Mouse (Mus musculus) kidney, embryonic 16.5 days (tissue): ENCODE data around the gene Gpr153. TPM values are rescaled to one million over a fixed set of nuclear protein-coding genes. Genes with fewer than 3 reads are reported as not detected.
A peak's percentile ranks its signal among the peaks of the same experiment; 100 is the strongest.

Experiments used
- ATAC-seq: fragments of 200-750 bp; cut with Nextera tagmentation; 2 replicates; pipeline ENCODE4 v1.8.0; 2017; ENCODE audit warnings: moderate TSS enrichment; ENCODE audit not compliant: low FRiP score, low TSS enrichment
- H3K27ac ChIP-seq: fragments of 300-500 bp; sonication (generic); 2 replicates; pipeline ENCODE4 v1.5.1; 2014; ENCODE audit warnings: low read length
- H3K27me3 ChIP-seq: fragments of 300-500 bp; sonication (generic); 2 replicates; pipeline ENCODE4 v1.6.1; 2014; ENCODE audit warnings: low read length, control low read depth, mixed read lengths; ENCODE audit not compliant: insufficient read depth
- H3K36me3 ChIP-seq: fragments of 300-500 bp; sonication (generic); 2 replicates; pipeline ENCODE4 v1.6.1; 2014; ENCODE audit warnings: low read length, control low read depth, mixed read lengths; ENCODE audit not compliant: insufficient read depth
- H3K4me1 ChIP-seq: fragments of 300-500 bp; sonication (generic); 2 replicates; pipeline ENCODE4 v1.6.1; 2014; ENCODE audit warnings: low read length, control low read depth, mixed read lengths; ENCODE audit not compliant: insufficient read depth
- H3K4me2 ChIP-seq: fragments of 300-500 bp; sonication (generic); replicated peaks from 2 replicates; pipeline ENCODE4 v1.6.1; 2014; ENCODE audit warnings: low read depth, low read length
- H3K4me3 ChIP-seq: fragments of 300-500 bp; sonication (generic); 2 replicates; pipeline ENCODE4 v1.5.1; 2014; ENCODE audit warnings: mild to moderate bottlenecking, low read length
- H3K9ac ChIP-seq: fragments of 300-500 bp; sonication (generic); replicated peaks from 2 replicates; pipeline ENCODE4 v1.6.1; 2014; ENCODE audit warnings: low read length
- H3K9me3 ChIP-seq: fragments of 300-500 bp; sonication (generic); 2 replicates; pipeline ENCODE4 v1.6.1; 2016; ENCODE audit warnings: low read length, control low read depth
- WGBS: fragments of 180-500 bp; shearing (Covaris S2); extraction: QIAGEN DNeasy Blood & Tissue Kit; methylation state at CpG from one replicate; pipeline ENCODE4 v1.1.7; 2014; 5-methylcytosine and 5-hydroxymethylcytosine counted together
- polyA plus RNA-seq: library from polyadenylated mRNA; unstranded; fragments of >200 nt; fragmentation: Nextera tagmentation; extraction: Ambion mirVana; gene quantifications from 2 replicates; pipeline ENCODE4 v1.2.1, GENCODE M21; 2015

The Gpr153 gene
- polyA plus RNA-seq, 1 experiment from 2014 or later: 6.2 TPM

GRCm38 (mm10) chr4:152304685-152305084, 30.7 kb downstream of the Gpr153 start:
- H3K27me3 ChIP-seq: no peaks in the 10 kb centered on the region
- WGBS: 92% methylated on average over 6 of the region's 6 CpGs
- ATAC-seq: no peak
- no peak overlapping the region for H3K9ac ChIP-seq
- H3K4me1 ChIP-seq: peaks cover 14% of the 10 kb centered on the region
- H3K4me3 ChIP-seq: no peak overlapping the region
- no peak overlapping the region for H3K4me2 ChIP-seq
- H3K36me3 ChIP-seq: peaks cover 29% of the 10 kb centered on the region
- no peak overlapping the region for H3K27ac ChIP-seq
- no peaks in the 10 kb centered on the region for H3K9me3 ChIP-seq

- ATAC-seq: no peak
- H3K9ac ChIP-seq: no peak overlapping the region
- peaks cover 18% of the 10 kb centered on the region for H3K36me3 ChIP-seq
- no peak overlapping the region for H3K27ac ChIP-seq
- H3K4me1 ChIP-seq: peaks cover 9% of the 10 kb centered on the region; the same call in 1 of the 2 replicates
- WGBS: 66% methylated on average over 6 of the region's 6 CpGs
- H3K4me3 ChIP-seq: no peak overlapping the region
- H3K4me2 ChIP-seq: no peak overlapping the region
- H3K9me3 ChIP-seq: no peaks in the 10 kb centered on the region
- H3K27me3 ChIP-seq: peaks cover 6% of the 10 kb centered on the region; the same call in 1 of the 2 replicates
Measured at GRCm38 (mm10) chr4:152305991-152306390, 32.0 kb downstream of the Gpr153 start.

- Histone ChIP-seq H3K4me2 (no peak overlapping the region), H3K9ac (no peak overlapping the region), H3K27me3 (peaks cover 21% of the 10 kb centered on the region), H3K9me3 (no peaks in the 10 kb centered on the region), H3K4me3 (no peak overlapping the region), H3K4me1 (peaks cover 11% of the 10 kb centered on the region), H3K36me3 (peaks cover 16% of the 10 kb centered on the region), H3K27ac (no peak overlapping the region)
- WGBS: 82% methylated on average over 9 of the region's 9 CpGs
- ATAC-seq: no peak
Measured at GRCm38 (mm10) chr4:152307542-152307941, 33.5 kb downstream of the Gpr153 start.

- peak overlapping the region; percentile 42 for H3K4me3 ChIP-seq
- peaks cover 30% of the 10 kb centered on the region for H3K4me1 ChIP-seq
- no peak overlapping the region for H3K9ac ChIP-seq
- H3K36me3 ChIP-seq: no peaks in the 10 kb centered on the region
- H3K27me3 ChIP-seq: peaks cover 67% of the 10 kb centered on the region
- H3K27ac ChIP-seq: no peak overlapping the region
- no peaks in the 10 kb centered on the region for H3K9me3 ChIP-seq
- no peak for ATAC-seq
- WGBS: 3% methylated on average over 14 of the region's 14 CpGs
- peak overlapping the region; percentile 64 for H3K4me2 ChIP-seq
Measured at GRCm38 (mm10) chr4:152312186-152312585, 38.2 kb downstream of the Gpr153 start.

- H3K4me1 ChIP-seq: peaks cover 32% of the 10 kb centered on the region
- H3K9me3 ChIP-seq: no peaks in the 10 kb centered on the region
- H3K27ac ChIP-seq: no peak overlapping the region
- H3K36me3 ChIP-seq: no peaks in the 10 kb centered on the region
- under 1% methylated on average over 29 of the region's 29 CpGs for WGBS
- peaks cover 75% of the 10 kb centered on the region for H3K27me3 ChIP-seq
- ATAC-seq: peak; percentile 69
- peak overlapping the region; percentile 42 for H3K4me3 ChIP-seq
- peak overlapping the region; percentile 64 for H3K4me2 ChIP-seq
- peak overlapping the region; percentile 48 for H3K9ac ChIP-seq
Measured at GRCm38 (mm10) chr4:152313211-152313632, 39.2 kb downstream of the Gpr153 start.

GRCm38 (mm10) chr4:152313934-152314333, 39.9 kb downstream of the Gpr153 start:
- H3K36me3 ChIP-seq: no peaks in the 10 kb centered on the region
- H3K27me3 ChIP-seq: peaks cover 75% of the 10 kb centered on the region
- H3K4me1 ChIP-seq: peaks cover 39% of the 10 kb centered on the region
- H3K27ac ChIP-seq: no peak overlapping the region
- peak overlapping the region; percentile 64 for H3K4me2 ChIP-seq
- no peak overlapping the region; the same call in 1 of the 2 replicates for H3K4me3 ChIP-seq
- no peak overlapping the region for H3K9ac ChIP-seq
- H3K9me3 ChIP-seq: no peaks in the 10 kb centered on the region
- peak; percentile 13; the same call in 1 of the 2 replicates for ATAC-seq

GRCm38 (mm10) chr4:152315498-152316213, 41.6 kb downstream of the Gpr153 start:
- H3K4me2 ChIP-seq: peak overlapping the region; percentile 62
- peaks cover 72% of the 10 kb centered on the region for H3K27me3 ChIP-seq
- no peaks in the 10 kb centered on the region for H3K9me3 ChIP-seq
- H3K36me3 ChIP-seq: no peaks in the 10 kb centered on the region
- H3K9ac ChIP-seq: peak overlapping the region; percentile 48; the same call in 1 of the 2 replicates
- H3K4me3 ChIP-seq: peak overlapping the region; percentile 39
- peaks cover 41% of the 10 kb centered on the region for H3K4me1 ChIP-seq
- ATAC-seq: no peak
- H3K27ac ChIP-seq: no peak overlapping the region
- WGBS: under 1% methylated on average over 43 of the region's 43 CpGs

- H3K9me3 ChIP-seq: no peaks in the 10 kb centered on the region
- no peak overlapping the region for H3K9ac ChIP-seq
- WGBS: 87% methylated on average over 6 of the region's 6 CpGs
- no peak overlapping the region for H3K4me2 ChIP-seq
- ATAC-seq: no peak
- no peak overlapping the region for H3K4me3 ChIP-seq
- H3K27me3 ChIP-seq: peaks cover 52% of the 10 kb centered on the region
- H3K27ac ChIP-seq: no peak overlapping the region
- H3K4me1 ChIP-seq: peaks cover 34% of the 10 kb centered on the region
- no peaks in the 10 kb centered on the region for H3K36me3 ChIP-seq
Measured at GRCm38 (mm10) chr4:152317631-152318033, 43.6 kb downstream of the Gpr153 start.

- peak; percentile 5; the same call in 1 of the 2 replicates for ATAC-seq
Measured at GRCm38 (mm10) chr4:152318517-152319234, 44.6 kb downstream of the Gpr153 start, which contains the start of gene Rnf207. TSS of gene Rnf207 (minus strand) at chr4:152318993.

GRCm38 (mm10) chr4:152321464-152321863, 47.4 kb downstream of the Gpr153 start:
- Histone ChIP-seq H3K36me3 (no peaks in the 10 kb centered on the region), H3K4me2 (no peak overlapping the region), H3K9ac (no peak overlapping the region), H3K4me3 (no peak overlapping the region), H3K4me1 (peaks cover 12% of the 10 kb centered on the region), H3K9me3 (no peaks in the 10 kb centered on the region), H3K27me3 (peaks cover 15% of the 10 kb centered on the region), H3K27ac (no peak overlapping the region)
- no peak for ATAC-seq
- 37% methylated on average over 5 of the region's 5 CpGs for WGBS

More at GRCm38 (mm10) chr4:152318517-152319234, 44.6 kb downstream of the Gpr153 start, which contains the start of gene Rnf207:
- 5% methylated on average over 26 of the region's 26 CpGs for WGBS
- Histone ChIP-seq H3K4me1 (peaks cover 26% of the 10 kb centered on the region), H3K27ac (no peak within 1 kb of the TSS), H3K4me2 (peak within 1 kb of the TSS; percentile 57), H3K36me3 (no peaks in the 10 kb centered on the region), H3K9ac (peak within 1 kb of the TSS; percentile 61), H3K4me3 (peak within 1 kb of the TSS; percentile 33), H3K9me3 (no peaks in the 10 kb centered on the region), H3K27me3 (peaks cover 43% of the 10 kb centered on the region)
